Mouse (Mus musculus) olfactory bulb, adult 2 months (tissue): Measurements from ENCODE around the gene Khk.

Experiments used
- CTCF ChIP-seq: fragments of 200-500 bp; IDR thresholded peaks from 2 replicates; pipeline ENCODE4 v1.5.1; 2012; ENCODE audit warnings: low read depth, mild to moderate bottlenecking, low read length, moderate library complexity; ENCODE audit not compliant: insufficient read depth
- POLR2A ChIP-seq: fragments of 200-500 bp; IDR thresholded peaks from 2 replicates; pipeline ENCODE4 v1.6.1; 2012; ENCODE audit warnings: mild to moderate bottlenecking, low read depth, low read length, moderate library complexity; ENCODE audit not compliant: insufficient read depth

DNA sequence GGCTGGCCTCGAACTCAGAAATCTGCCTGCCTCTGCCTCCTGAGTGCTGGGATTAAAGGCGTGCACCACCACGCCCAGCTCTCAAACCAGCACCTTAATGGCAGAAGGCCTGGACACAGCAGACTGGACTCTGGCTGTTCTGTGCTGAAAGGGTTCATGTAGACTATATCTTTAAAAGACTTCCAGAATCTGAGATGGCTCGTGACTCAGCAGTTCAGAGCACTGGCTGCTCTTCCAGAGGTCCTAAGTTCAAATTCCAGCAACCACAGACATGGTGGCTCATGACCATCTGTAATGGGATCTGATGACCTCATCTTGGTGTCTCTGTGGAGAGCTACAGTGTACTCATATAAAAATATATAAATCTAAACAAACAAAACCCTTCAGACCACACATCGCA is 19.4 kb upstream of the Khk start:
- TF ChIP-seq CTCF (no peak), POLR2A (no peak)
